Mouse (Mus musculus) C3H10T1/2 (cell line): ENCODE results near the gene Mib2. TPM values are rescaled to one million over a fixed set of nuclear protein-coding genes. Genes with fewer than 3 reads are reported as not detected.

Experiments
- polyA plus RNA-seq, 2 experiments: library from polyadenylated mRNA; unstranded; fragments of >200 nt; fragmentation: generic; extraction: Trizol; gene quantifications; one replicate each; pipeline ENCODE4 v1.2.1; 2012; ENCODE audit warnings: missing spikeins in 2 of 2

The Mib2 gene
- 10 to 100 TPM in 1 of 2 experiments, 1 to 10 TPM in 1; 8.5 to 42.3 TPM for polyA plus RNA-seq

GRCm38 (mm10) chr4:155668689-155669597, at the start of gene Mib2:
Mib2 (minus strand) TSS chr4:155669198.

GRCm38 (mm10) chr4:155704721-155705591, 36.0 kb upstream of the Mib2 start, which contains the start of gene Ssu72:
Ssu72 (plus strand) TSS chr4:155704800.

GRCm38 (mm10) chr4:155694111-155694481, 25.1 kb upstream of the Mib2 start, which contains the start of gene Fndc10:
Fndc10 (plus strand) TSS chr4:155694342.

DNA sequence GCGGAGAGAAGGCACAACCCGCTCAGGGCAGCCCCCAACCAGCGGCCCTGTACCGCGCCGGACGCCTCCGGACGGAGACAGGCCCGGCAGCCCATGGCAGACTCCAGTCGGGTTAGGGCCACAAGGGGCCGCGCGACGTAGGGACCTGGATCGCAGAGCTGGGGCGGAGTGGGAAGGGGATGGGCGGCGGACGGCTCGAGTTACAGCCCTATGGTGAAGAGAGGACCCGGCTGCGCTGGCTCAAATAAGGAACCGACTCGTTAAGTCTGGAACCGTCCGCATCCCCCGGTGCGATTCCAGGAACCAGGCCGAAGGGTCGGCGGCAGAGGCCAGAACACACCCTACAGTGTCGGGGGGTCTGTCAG, 15.9 kb downstream of the Mib2 start, which contains the start of gene Mmp23:
Gene Mmp23, minus strand, starts transcription at position 299 of the 365 bp plus-strand sequence.

GRCm38 (mm10) chr4:155645308-155645707, 23.7 kb downstream of the Mib2 start, which contains the start of gene Gm10563:
Gm10563 (minus strand) TSS chr4:155645408.

DNA sequence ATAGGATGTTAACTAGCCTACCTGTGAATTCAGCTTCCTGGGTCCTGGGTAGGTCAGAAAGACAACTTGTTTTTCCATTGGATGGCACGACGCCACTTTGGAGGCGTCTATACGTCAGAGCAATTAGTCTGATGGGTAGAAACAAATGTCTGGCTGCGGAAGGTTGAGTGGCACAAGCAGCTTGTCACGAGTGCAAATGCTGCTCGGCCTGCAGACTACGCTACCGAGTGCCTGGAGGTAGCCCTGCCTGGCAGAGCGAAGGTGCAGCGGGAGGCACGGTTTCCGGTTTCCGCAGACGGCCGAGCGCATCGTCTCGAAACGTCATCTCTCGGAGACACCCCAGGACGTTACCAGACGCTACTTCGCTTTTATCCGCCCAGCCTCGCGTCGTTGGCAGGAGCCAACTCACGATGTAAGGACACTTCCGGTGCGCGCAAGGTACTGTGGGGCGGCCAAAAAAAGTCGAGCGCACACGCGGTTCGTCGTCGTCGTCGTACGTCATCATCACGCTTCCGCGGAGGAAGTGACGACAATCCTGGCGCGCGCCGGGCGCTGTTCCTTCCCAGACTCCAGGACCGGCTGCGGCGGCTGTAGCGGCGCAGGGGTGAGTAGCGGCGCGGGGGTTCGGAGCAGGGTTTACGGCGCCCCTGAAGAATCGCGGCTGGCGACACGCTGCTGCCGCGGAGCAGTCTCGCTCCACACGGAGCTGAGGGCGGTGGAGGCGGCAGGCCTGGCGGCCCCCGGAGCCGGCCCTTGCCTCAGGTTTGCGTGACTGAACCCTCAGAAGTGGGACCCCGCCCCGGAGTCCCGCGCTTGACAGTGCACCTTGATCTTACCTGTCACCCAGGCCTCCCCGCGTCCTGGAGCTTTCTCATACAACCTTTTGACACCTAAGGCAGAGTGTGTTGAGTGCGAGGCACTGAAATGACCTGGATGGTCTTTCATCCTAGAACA, 44.4 kb downstream of the Mib2 start, which contains the start of gene Cdk11b:
Gene Cdk11b, plus strand, starts transcription at position 517 of the 954 bp plus-strand sequence.

Other genes with a start within 250 kb of the Mib2 start
- gene Tmem52, start 200.1 kb downstream of the Mib2 start, polyA plus RNA-seq = under 1 TPM in 1 of 2 experiments, not detected in 1; 0.09 TPM
- gene Gnb1, start 177.8 kb downstream of the Mib2 start, polyA plus RNA-seq = 100 to 1,000 TPM; 154 to 245 TPM
- 10 to 100 TPM; 53.5 to 67.2 TPM for gene Nadk, start 106.8 kb downstream of the Mib2 start, polyA plus RNA-seq
- 1 to 10 TPM; 1.0 to 3.9 TPM for gene Slc35e2, start 67.8 kb downstream of the Mib2 start, polyA plus RNA-seq
- gene Cdk11b, start 44.3 kb downstream of the Mib2 start, polyA plus RNA-seq = 10 to 100 TPM; 15.6 to 33.6 TPM
- gene Gm10563, start 23.8 kb downstream of the Mib2 start, polyA plus RNA-seq = not detected
- 1 to 10 TPM in 1 of 2 experiments, under 1 TPM in 1; 0.05 to 1.8 TPM for gene Mmp23, start 15.8 kb downstream of the Mib2 start, polyA plus RNA-seq
- gene Fndc10, start 25.1 kb upstream of the Mib2 start, polyA plus RNA-seq = 10 to 100 TPM; 12.0 to 17.9 TPM
- gene Ssu72, start 35.6 kb upstream of the Mib2 start, polyA plus RNA-seq = 10 to 100 TPM; 45.5 to 49.1 TPM
- 1 to 10 TPM in 1 of 2 experiments, under 1 TPM in 1; 0.80 to 4.2 TPM for gene Tmem240, start 65.6 kb upstream of the Mib2 start, polyA plus RNA-seq
- gene Atad3a, start 91.9 kb upstream of the Mib2 start, polyA plus RNA-seq = 10 to 100 TPM; 24.7 to 55.2 TPM
- gene Vwa1, start 105.5 kb upstream of the Mib2 start, polyA plus RNA-seq = under 1 TPM; 0.07 to 0.22 TPM
- under 1 TPM; 0.02 to 0.22 TPM for gene Tmem88b, start 116.7 kb upstream of the Mib2 start, polyA plus RNA-seq
- under 1 TPM in 1 of 2 experiments, not detected in 1; 0.11 TPM for gene Ankrd65, start 121.2 kb upstream of the Mib2 start, polyA plus RNA-seq
- gene Mrpl20, start 133.7 kb upstream of the Mib2 start, polyA plus RNA-seq = 100 to 1,000 TPM in 1 of 2 experiments, 10 to 100 TPM in 1; 99.5 to 291 TPM
- 10 to 100 TPM in 1 of 2 experiments, 1 to 10 TPM in 1; 2.5 to 27.9 TPM for gene Ccnl2, start 143.3 kb upstream of the Mib2 start, polyA plus RNA-seq
- 100 to 1,000 TPM; 146 to 151 TPM for gene Aurkaip1, start 162.1 kb upstream of the Mib2 start, polyA plus RNA-seq
- 100 to 1,000 TPM in 1 of 2 experiments, 10 to 100 TPM in 1; 26.1 to 264 TPM for gene Mxra8, start 170.5 kb upstream of the Mib2 start, polyA plus RNA-seq
- gene Dvl1, start 178.2 kb upstream of the Mib2 start, polyA plus RNA-seq = 10 to 100 TPM; 14.7 to 39.5 TPM
- gene Tas1r3, start 194.2 kb upstream of the Mib2 start, polyA plus RNA-seq = under 1 TPM; 0.04 to 0.32 TPM
- 10 to 100 TPM; 10.4 to 13.3 TPM for gene Cptp, start 200.2 kb upstream of the Mib2 start, polyA plus RNA-seq
- gene Ints11, start 200.3 kb upstream of the Mib2 start, polyA plus RNA-seq = 10 to 100 TPM; 35.5 to 51.4 TPM
- gene Pusl1, start 222.6 kb upstream of the Mib2 start, polyA plus RNA-seq = 10 to 100 TPM in 1 of 2 experiments, 1 to 10 TPM in 1; 9.1 to 14.4 TPM
- gene Acap3, start 222.6 kb upstream of the Mib2 start, polyA plus RNA-seq = 10 to 100 TPM; 13.3 to 20.0 TPM